Mouse (Mus musculus) thymus, adult 2 months (tissue): ENCODE measurements around the gene Slc9a1.

Source experiments
- CTCF ChIP-seq: fragments of 200-500 bp; IDR thresholded peaks from 2 replicates; pipeline ENCODE4 v1.5.1; 2012; ENCODE audit warnings: mild to moderate bottlenecking, control low read depth, low read length, moderate library complexity, borderline replicate concordance; ENCODE audit not compliant: control insufficient read depth, poor library complexity, insufficient read depth; ENCODE audit errors: extremely low read depth
- POLR2A ChIP-seq: fragments of 200-500 bp; IDR thresholded peaks from 2 replicates; pipeline ENCODE4 v1.6.1; 2012; ENCODE audit warnings: mild to moderate bottlenecking, low read length, control low read depth, moderate library complexity; ENCODE audit not compliant: control insufficient read depth, poor library complexity, insufficient read depth; ENCODE audit errors: extremely low read depth

DNA sequence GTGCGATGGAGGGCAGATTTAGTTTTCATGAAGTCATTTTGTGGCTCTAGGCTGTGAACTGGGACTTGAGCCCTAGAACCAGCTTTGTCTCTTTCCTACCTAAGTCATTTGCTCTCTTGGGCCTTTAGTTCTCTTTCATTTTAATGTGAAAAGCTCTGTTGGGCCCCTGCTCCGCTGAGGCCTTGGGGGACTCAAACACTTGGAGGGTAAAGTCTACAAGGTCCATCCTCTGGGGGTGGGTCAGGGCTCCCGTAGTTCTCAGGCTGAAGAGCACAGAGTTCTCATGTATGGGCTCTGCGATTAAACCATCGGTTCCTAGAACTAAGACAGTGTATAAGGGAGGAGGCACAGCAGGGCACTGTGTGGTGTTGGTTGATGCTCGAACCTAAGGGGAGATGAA, 11.0 kb downstream of the Slc9a1 start:
- TF ChIP-seq POLR2A (no peak), CTCF (no peak)
